Mouse (Mus musculus) midbrain, embryonic 15.5 days (tissue): Measurements from ENCODE around the gene A130010J15Rik. TPM values are rescaled to one million over a fixed set of nuclear protein-coding genes. Genes with fewer than 3 reads are reported as not detected.
A peak's percentile ranks its signal among the peaks of the same experiment; 100 is the strongest.

Experiments used
- ATAC-seq: fragments of 200-750 bp; cut with Nextera tagmentation; replicated peaks from 2 replicates; pipeline ENCODE4 v1.8.0; 2017; ENCODE audit warnings: moderate TSS enrichment
- H3K27ac ChIP-seq: fragments of 300-500 bp; sonication (generic); 2 replicates; pipeline ENCODE4 v1.5.1; 2015; ENCODE audit warnings: mild to moderate bottlenecking, inconsistent platforms
- H3K27me3 ChIP-seq: fragments of 300-500 bp; sonication (generic); replicated peaks from 2 replicates; pipeline ENCODE4 v1.6.1; 2015; ENCODE audit warnings: inconsistent platforms
- H3K36me3 ChIP-seq: fragments of 300-500 bp; sonication (generic); replicated peaks from 2 replicates; pipeline ENCODE4 v1.6.1; 2015; ENCODE audit warnings: inconsistent platforms
- H3K4me1 ChIP-seq: fragments of 300-500 bp; sonication (generic); 2 replicates; pipeline ENCODE4 v1.6.1; 2015; ENCODE audit warnings: inconsistent platforms
- H3K4me2 ChIP-seq: fragments of 300-500 bp; sonication (generic); 2 replicates; pipeline ENCODE4 v1.6.1; 2015; ENCODE audit warnings: inconsistent platforms, mild to moderate bottlenecking, moderate library complexity
- H3K4me3 ChIP-seq: fragments of 300-500 bp; sonication (generic); 2 replicates; pipeline ENCODE4 v1.5.1; 2015; ENCODE audit warnings: mild to moderate bottlenecking, inconsistent platforms
- H3K9ac ChIP-seq: fragments of 300-500 bp; sonication (generic); 2 replicates; pipeline ENCODE4 v1.6.1; 2015; ENCODE audit warnings: mild to moderate bottlenecking, inconsistent platforms
- H3K9me3 ChIP-seq: fragments of 300-500 bp; sonication (generic); 2 replicates; pipeline ENCODE4 v1.6.1; 2016; ENCODE audit warnings: inconsistent platforms
- WGBS: fragments of 180-500 bp; shearing (Covaris S2); methylation state at CpG from one replicate; pipeline ENCODE4 v1.1.7; 2015; ENCODE audit warnings: mixed read lengths; 5-methylcytosine and 5-hydroxymethylcytosine counted together
- polyA plus RNA-seq: library from polyadenylated mRNA; unstranded; fragments of >200 nt; fragmentation: Nextera tagmentation; extraction: Ambion mirVana; gene quantifications from 2 replicates; pipeline ENCODE4 v1.2.1, GENCODE M21; 2015

The A130010J15Rik gene
- polyA plus RNA-seq, 1 experiment from 2014 or later: 12.8 TPM

DNA sequence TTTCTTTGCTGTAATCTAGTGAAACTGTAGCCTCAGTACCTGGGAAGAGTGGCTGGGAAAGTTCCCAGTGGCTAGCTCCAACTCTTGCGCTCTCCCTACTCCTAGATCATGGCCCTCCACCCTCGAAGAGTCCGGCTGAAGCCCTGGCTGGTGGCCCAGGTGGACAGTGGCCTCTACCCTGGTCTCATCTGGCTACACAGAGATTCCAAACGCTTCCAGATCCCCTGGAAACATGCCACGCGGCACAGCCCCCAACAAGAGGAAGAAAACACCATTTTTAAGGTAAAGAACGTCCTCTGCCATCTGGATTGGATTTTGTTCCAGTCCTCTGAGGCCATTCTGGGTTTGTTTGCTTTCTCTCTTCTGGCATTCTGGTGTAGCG, 10.7 kb upstream of the A130010J15Rik start:
- Histone ChIP-seq H3K27ac (no peak overlapping the region), H3K27me3 (peaks cover 29% of the 10 kb centered on the region), H3K36me3 (no peaks in the 10 kb centered on the region), H3K4me2 (no peak overlapping the region), H3K9ac (no peak overlapping the region), H3K4me1 (peaks cover 7% of the 10 kb centered on the region), H3K4me3 (no peak overlapping the region), H3K9me3 (no peaks in the 10 kb centered on the region)
- WGBS: 80% methylated on average over 8 of the region's 8 CpGs
- no peak for ATAC-seq

DNA sequence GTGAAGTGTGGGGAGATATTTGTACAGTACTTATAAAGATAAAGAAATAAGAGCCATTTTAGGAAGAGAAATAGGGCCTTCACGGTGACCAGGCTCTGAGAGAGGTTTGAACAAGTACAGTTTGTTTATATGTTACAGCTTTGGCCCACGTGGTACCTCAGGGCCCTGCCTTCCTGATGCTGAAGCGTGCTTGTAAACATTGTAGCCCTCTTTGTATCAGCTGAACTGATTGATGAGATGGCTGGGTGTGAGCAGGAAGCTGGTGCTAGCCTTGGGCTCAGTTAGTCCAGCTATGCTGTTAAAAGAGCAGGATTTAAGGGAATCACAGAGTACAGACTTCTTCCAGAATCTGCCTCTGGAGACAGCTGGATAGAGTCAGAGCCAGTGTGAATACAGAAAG, 8.7 kb upstream of the A130010J15Rik start:
- peaks cover 8% of the 10 kb centered on the region for H3K27me3 ChIP-seq
- no peaks in the 10 kb centered on the region for H3K36me3 ChIP-seq
- no peaks in the 10 kb centered on the region for H3K9me3 ChIP-seq
- H3K9ac ChIP-seq: no peak overlapping the region
- WGBS: 74% methylated on average over 3 of the region's 3 CpGs
- no peaks in the 10 kb centered on the region for H3K4me1 ChIP-seq
- no peak overlapping the region for H3K27ac ChIP-seq
- H3K4me3 ChIP-seq: no peak overlapping the region
- ATAC-seq: no peak
- H3K4me2 ChIP-seq: no peak overlapping the region

DNA sequence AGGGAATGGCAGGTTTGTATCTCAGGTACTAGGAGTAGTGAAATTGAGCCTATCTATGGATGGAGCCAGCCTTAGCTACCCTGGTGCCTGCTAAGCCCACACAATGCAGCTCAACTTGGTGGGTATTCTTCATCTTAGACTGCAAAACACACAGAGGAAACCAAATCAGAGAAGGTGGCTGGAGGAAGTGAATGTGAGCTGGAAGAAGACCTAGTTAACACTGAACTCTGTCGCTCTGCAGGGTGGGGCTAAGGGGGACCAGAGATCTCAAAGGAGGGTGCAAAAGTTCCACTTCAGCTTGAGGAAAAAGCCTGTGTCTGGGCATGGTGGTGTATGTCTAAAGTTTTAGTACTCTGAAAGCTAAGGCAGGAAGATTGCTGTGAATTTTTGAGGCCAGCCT, 8.2 kb upstream of the A130010J15Rik start:
- Histone ChIP-seq H3K9me3 (no peaks in the 10 kb centered on the region), H3K9ac (no peak overlapping the region), H3K4me1 (no peaks in the 10 kb centered on the region), H3K4me2 (no peak overlapping the region), H3K4me3 (no peak overlapping the region), H3K27me3 (peaks cover 4% of the 10 kb centered on the region), H3K36me3 (no peaks in the 10 kb centered on the region), H3K27ac (no peak overlapping the region)
- WGBS: 66% methylated on average over 1 of the region's 1 CpGs
- ATAC-seq: no peak

DNA sequence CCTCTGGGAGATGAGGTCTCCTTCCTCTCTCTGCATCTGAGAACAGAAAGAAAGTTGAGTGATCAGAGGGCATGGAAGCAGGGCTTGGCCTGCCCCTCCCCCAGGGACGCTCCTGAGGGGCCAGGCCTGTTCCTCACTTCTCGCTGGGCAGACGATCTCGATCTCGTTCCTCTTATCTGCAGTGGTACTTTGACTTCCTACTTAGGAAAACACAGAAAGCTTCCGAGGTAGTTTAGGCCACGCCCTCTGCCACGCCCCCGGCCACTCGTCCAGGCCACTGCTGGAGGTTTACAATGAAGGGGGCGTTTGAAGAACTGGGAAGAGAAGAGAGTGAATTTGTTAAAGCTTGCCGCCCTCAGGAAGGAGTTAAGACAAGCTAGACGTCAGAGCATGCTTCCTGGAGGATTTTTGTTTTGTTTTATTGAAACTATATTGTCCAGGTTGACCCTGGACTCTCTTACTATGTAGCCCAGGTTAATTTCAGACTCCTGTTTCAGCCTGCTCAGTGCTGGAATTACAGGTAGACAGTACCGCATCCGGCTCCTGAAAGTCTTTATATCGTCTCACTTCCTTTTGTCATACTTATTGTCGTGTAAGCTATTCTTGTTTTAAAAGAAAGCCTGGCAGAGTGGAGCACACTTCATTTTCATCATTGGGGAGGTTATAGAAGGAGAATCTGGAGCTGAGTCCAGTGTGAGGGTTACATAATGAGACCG, 7.4 kb upstream of the A130010J15Rik start:
- Histone ChIP-seq H3K27me3 (no peaks in the 10 kb centered on the region; the same call in 1 of the 2 replicates), H3K9me3 (no peaks in the 10 kb centered on the region), H3K27ac (no peak overlapping the region), H3K9ac (no peak overlapping the region), H3K4me3 (no peak overlapping the region), H3K4me1 (no peaks in the 10 kb centered on the region), H3K4me2 (peak overlapping the region; percentile 19; the same call in 1 of the 2 replicates), H3K36me3 (no peaks in the 10 kb centered on the region)
- 18% methylated on average over 18 of the region's 18 CpGs for WGBS
- ATAC-seq: no peak

DNA sequence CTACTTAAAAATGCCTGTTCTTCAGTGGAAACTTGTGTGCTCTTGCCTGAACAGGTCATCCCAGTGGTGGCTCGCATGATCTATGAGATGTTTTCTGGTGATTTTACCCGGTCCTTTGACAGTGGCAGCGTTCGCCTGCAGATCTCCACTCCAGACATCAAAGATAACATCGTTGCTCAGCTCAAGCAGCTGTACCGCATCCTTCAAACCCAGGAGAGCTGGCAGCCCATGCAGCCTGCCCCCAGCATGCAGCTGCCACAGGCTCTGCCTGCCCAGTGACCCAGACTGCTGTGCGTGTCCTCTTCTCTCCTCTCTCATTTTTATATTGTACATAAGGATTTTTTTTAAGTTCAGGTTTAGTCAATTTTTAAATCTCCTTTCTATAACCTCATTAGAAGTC, 1.4 kb downstream of the A130010J15Rik start:
- Histone ChIP-seq H3K4me3 (no peak overlapping the region), H3K27me3 (no peaks in the 10 kb centered on the region), H3K27ac (no peak overlapping the region), H3K4me2 (no peak overlapping the region), H3K9me3 (no peaks in the 10 kb centered on the region), H3K9ac (no peak overlapping the region), H3K4me1 (peaks cover 15% of the 10 kb centered on the region), H3K36me3 (no peaks in the 10 kb centered on the region)
- 89% methylated on average over 7 of the region's 7 CpGs for WGBS
- no peak for ATAC-seq

DNA sequence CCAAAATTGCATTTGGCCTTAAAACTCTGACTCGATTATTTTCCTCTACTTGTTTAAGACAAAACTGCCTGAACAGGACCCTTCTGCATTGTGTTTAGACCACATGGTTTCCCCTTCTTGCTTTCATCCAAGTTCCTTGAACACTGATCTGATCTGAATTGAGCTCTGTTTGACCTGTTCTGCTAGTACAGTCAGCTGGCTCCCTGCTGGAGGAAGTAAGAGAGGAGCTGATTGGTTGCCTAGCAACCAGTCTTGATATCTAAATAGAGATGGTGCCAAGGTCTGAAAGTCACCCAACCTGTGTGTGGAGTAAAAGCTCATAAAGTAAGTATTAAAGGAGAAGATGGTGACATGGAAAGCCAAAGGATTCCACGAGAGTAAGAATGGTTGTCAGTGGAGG, 2.0 kb downstream of the A130010J15Rik start:
- H3K4me3 ChIP-seq: no peak overlapping the region
- ATAC-seq: no peak
- H3K27ac ChIP-seq: no peak overlapping the region
- H3K9ac ChIP-seq: no peak overlapping the region
- 82% methylated on average over 2 of the region's 2 CpGs for WGBS
- H3K4me1 ChIP-seq: peaks cover 21% of the 10 kb centered on the region
- H3K27me3 ChIP-seq: no peaks in the 10 kb centered on the region
- no peaks in the 10 kb centered on the region for H3K9me3 ChIP-seq
- no peaks in the 10 kb centered on the region for H3K36me3 ChIP-seq
- no peak overlapping the region for H3K4me2 ChIP-seq

DNA sequence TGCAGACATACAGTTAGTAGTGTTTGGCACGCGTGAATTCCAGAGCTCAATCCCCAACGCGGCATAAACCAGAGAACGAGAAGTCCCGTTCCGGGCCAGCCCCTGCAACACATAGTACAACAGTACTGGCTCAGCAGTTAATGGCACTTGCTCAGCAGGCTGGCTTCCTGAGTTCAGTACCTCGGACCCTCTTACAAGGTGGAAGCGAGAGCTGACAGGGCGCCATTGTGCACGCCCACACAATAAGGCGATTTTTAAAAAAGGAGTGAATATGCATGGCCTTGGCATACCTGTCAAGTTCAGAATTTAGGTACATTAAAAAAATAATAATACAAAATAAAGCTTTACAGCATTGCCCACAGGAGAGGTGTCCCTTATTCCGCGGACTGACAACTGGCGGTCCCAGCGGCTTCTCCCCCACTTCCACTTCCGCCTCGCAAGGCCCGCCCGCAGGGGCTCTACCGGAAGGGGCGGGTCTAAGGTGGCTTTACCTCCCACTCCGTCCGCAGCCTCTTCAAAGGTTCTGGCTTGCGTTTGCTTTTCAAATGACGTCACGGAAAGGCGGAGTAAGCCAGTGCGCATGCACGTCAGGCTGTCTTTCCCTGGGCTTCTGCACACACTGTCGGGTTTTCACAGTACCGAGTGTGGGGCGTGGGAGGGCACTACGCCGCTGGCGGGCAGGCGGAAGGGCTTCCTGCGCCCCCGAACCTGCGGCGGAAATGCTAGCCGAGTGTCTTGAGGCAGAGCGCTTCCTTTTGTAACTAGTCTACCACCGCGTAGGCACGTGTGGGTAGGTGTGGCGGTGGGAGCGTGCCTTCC, 5.4 kb downstream of the A130010J15Rik start:
- peak overlapping the region; percentile 64 for H3K4me2 ChIP-seq
- WGBS: under 1% methylated on average over 48 of the region's 48 CpGs
- H3K9ac ChIP-seq: peak overlapping the region; percentile 73
- H3K36me3 ChIP-seq: no peaks in the 10 kb centered on the region
- ATAC-seq: peak; percentile 99
- H3K4me1 ChIP-seq: peaks cover 29% of the 10 kb centered on the region
- H3K27me3 ChIP-seq: no peaks in the 10 kb centered on the region
- H3K27ac ChIP-seq: peak overlapping the region; percentile 83
- peak overlapping the region; percentile 62 for H3K4me3 ChIP-seq
- no peaks in the 10 kb centered on the region for H3K9me3 ChIP-seq

DNA sequence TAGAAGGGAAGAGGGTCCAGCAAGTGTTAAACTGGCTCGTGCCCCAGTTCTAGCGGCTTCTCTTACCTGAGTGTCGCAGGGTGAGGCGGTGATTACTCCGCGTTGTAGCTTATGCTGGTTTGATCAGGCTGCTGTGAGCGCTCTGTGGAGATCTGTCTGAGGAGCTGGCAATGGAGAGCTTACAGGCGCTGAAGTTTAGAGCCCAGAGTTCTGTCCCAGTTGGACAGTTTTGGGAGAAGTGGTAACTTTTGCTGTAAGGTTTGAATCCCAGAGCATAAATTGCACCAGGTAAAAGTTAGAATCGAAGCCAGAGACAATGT, 5.9 kb downstream of the A130010J15Rik start:
- Histone ChIP-seq H3K36me3 (no peaks in the 10 kb centered on the region), H3K4me1 (peaks cover 29% of the 10 kb centered on the region), H3K9me3 (no peaks in the 10 kb centered on the region), H3K4me2 (peak overlapping the region; percentile 64), H3K4me3 (peak overlapping the region; percentile 62), H3K9ac (peak overlapping the region; percentile 63), H3K27me3 (no peaks in the 10 kb centered on the region), H3K27ac (peak overlapping the region; percentile 83)
- ATAC-seq: no peak
- WGBS: 21% methylated on average over 9 of the region's 9 CpGs

DNA sequence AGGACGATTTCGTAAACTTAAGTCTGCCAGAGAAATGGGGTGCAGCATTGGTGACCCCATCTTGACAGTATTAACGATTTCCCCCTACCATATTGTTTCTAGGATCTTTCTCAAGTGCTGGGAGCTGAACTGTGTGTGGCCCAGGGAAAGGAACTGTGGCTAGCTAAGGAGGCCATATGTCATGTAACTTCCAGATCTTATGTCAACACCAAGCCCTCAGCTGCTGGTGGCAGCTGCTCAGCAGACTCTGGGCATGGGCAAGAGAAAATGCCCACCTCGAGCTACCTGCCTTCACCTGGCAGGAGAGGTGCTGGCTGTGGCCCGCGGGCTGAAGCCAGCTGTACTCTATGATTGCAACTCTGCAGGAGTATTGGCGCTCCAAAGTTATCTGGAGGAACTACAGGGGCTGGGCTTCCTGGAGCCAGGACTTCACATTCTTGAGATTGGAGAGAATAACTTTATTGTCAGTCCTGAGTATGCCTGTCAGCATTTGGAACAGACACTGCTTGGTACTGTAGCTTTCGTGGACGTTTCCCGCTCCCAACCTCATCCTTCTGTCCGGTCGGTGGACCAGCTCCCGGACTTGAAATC, 6.4 kb downstream of the A130010J15Rik start:
- H3K27me3 ChIP-seq: no peaks in the 10 kb centered on the region
- 92% methylated on average over 13 of the region's 13 CpGs for WGBS
- no peak overlapping the region for H3K27ac ChIP-seq

DNA sequence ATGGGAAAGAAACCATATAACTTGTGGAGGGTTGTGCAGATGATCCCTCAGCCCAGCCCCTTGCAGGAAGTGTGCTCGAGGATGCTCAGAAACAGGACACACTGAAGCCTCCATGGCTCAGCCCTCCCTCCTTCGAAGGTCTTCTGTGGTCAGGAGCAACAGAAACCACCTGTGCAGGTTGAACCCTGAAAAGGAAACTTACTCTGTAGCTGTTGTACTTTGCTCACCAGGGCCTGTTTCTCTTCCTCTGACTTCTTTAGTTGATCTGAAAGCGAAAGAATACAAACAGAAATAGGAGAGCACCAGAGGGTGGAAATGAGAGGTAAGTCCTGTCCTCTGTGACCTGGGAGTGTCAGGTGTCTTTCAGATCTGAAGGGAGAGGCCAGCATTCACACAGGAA, 13.3 kb downstream of the A130010J15Rik start:
- no peak for ATAC-seq
- Histone ChIP-seq H3K36me3 (no peaks in the 10 kb centered on the region), H3K4me3 (no peak overlapping the region), H3K27ac (no peak overlapping the region), H3K4me2 (no peak overlapping the region), H3K4me1 (no peaks in the 10 kb centered on the region), H3K9me3 (no peaks in the 10 kb centered on the region), H3K9ac (no peak overlapping the region), H3K27me3 (no peaks in the 10 kb centered on the region)
- 95% methylated on average over 3 of the region's 3 CpGs for whole genome bisulfite sequencing

More for the DNA sequence above, 6.4 kb downstream of the A130010J15Rik start:
- H3K36me3 ChIP-seq: no peaks in the 10 kb centered on the region
- H3K9ac ChIP-seq: peak overlapping the region; percentile 63; the same call in 1 of the 2 replicates
- peak overlapping the region; percentile 64 for H3K4me2 ChIP-seq
- H3K9me3 ChIP-seq: no peaks in the 10 kb centered on the region
- peak overlapping the region; percentile 62 for H3K4me3 ChIP-seq
- ATAC-seq: no peak
- H3K4me1 ChIP-seq: peaks cover 28% of the 10 kb centered on the region

DNA sequence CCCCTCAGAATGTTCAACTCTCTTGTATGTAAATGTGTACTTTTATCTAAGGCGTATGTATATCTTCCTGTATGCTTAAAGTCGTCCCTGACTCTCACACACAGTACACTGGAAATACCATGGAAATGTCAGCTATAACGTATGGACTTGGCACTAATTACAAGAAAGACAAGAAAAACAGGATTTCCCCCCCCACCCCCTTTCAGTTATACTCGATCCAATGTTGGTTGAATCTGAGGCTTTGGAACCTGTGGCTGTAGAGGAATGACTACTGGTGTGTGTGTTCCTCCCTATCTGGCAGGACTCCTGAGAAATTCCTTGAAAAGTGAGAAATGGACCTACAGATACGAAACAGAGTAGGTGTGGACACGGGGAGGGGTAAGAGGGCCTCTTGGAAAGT, 20.4 kb downstream of the A130010J15Rik start:
- Histone ChIP-seq H3K4me3 (no peak overlapping the region), H3K9me3 (no peaks in the 10 kb centered on the region), H3K27me3 (no peaks in the 10 kb centered on the region), H3K27ac (no peak overlapping the region), H3K4me1 (peaks cover 8% of the 10 kb centered on the region; the same call in 1 of the 2 replicates), H3K36me3 (no peaks in the 10 kb centered on the region), H3K4me2 (no peak overlapping the region), H3K9ac (no peak overlapping the region)
- no peak for ATAC-seq
- WGBS: 86% methylated on average over 6 of the region's 6 CpGs

DNA sequence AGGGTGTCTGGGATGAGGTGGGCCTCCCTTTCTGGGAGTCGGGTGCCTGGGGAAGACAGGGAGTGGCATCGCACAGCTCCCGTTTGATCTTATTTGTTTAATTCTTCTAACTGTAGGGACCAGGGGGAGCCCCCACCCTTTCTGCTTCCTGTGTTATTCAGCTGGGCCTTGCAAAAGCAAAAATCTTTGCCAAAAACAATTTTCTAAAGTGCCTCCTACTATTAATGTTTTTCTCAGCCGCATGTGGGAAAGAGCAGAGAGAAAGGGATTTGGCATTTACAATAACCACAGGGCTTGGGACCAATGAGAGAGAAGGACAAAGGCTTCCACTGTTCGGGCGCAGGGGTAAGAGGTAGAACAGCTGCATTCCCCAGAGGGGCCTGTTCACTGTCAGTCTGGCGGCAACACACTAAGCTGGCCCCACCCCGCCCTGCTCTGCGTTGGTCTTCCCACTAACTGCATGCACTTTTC, 21.3 kb downstream of the A130010J15Rik start:
- Histone ChIP-seq H3K36me3 (no peaks in the 10 kb centered on the region), H3K9ac (no peak overlapping the region), H3K9me3 (no peaks in the 10 kb centered on the region), H3K27me3 (no peaks in the 10 kb centered on the region), H3K4me3 (no peak overlapping the region), H3K27ac (peak overlapping the region; percentile 55; the same call in 1 of the 2 replicates), H3K4me2 (no peak overlapping the region), H3K4me1 (peaks cover 8% of the 10 kb centered on the region; the same call in 1 of the 2 replicates)
- ATAC-seq: peak; percentile 87
- 22% methylated on average over 9 of the region's 9 CpGs for WGBS
